Mouse (Mus musculus) ES-E14 (cell line): ENCODE measurements around the gene Unc93b1. TPM values are rescaled to one million over a fixed set of nuclear protein-coding genes. Genes with fewer than 3 reads are reported as not detected.

Source experiments
- DNase-seq: peaks from one replicate; pipeline ENCODE4 v3.0.0-alpha.2; 2013; ENCODE audit warnings: low read depth, low spot score
- H3K27ac ChIP-seq: 2 replicates; pipeline ENCODE4 v1.5.1; 2012; ENCODE audit warnings: low read depth, mild to moderate bottlenecking, low read length, moderate library complexity, mixed read lengths; ENCODE audit not compliant: poor library complexity, insufficient read depth, severe bottlenecking
- H3K36me3 ChIP-seq: 2 replicates; pipeline ENCODE4 v1.6.1; 2012; ENCODE audit warnings: mild to moderate bottlenecking, low read length, moderate library complexity, mixed read lengths; ENCODE audit not compliant: control insufficient read depth, poor library complexity, insufficient read depth, severe bottlenecking
- H3K4me1 ChIP-seq, 2 experiments: fragments of 150-350 bp in 1 of 2; sonication (generic) in 1 of 2; 2 replicates each; pipeline ENCODE4 v1.6.1; 2012; ENCODE audit warnings: low read length in 2 of 2, mild to moderate bottlenecking in 1 of 2, mixed read lengths in 1 of 2; ENCODE audit not compliant: control insufficient read depth in 2 of 2, insufficient read depth in 2 of 2, poor library complexity in 1 of 2
- H3K4me3 ChIP-seq, 2 experiments: fragments of 150-350 bp in 1 of 2; sonication (generic) in 1 of 2; 2 replicates each; pipeline ENCODE4 v1.5.1; 2012; ENCODE audit warnings: low read length in 2 of 2, low read depth in 1 of 2, mild to moderate bottlenecking in 1 of 2, mixed read lengths in 1 of 2; ENCODE audit not compliant: insufficient read depth in 1 of 2, poor library complexity in 1 of 2, severe bottlenecking in 1 of 2
- H3K9ac ChIP-seq: 2 replicates; pipeline ENCODE4 v1.6.1; 2012; ENCODE audit warnings: low read depth, mild to moderate bottlenecking, low read length, mixed read lengths; ENCODE audit not compliant: poor library complexity, insufficient read depth, severe bottlenecking
- H3K9me3 ChIP-seq: fragments of 150-350 bp; sonication (generic); 2 replicates; pipeline ENCODE4 v1.6.1; 2012; ENCODE audit warnings: low read depth, mild to moderate bottlenecking, low read length; ENCODE audit not compliant: control insufficient read depth, insufficient read depth
- CHD2 ChIP-seq: IDR thresholded peaks from 2 replicates; pipeline ENCODE4 v1.6.1; 2014; ENCODE audit warnings: mild to moderate bottlenecking, low read depth, low read length, inconsistent platforms
- HCFC1 ChIP-seq: IDR thresholded peaks from 2 replicates; pipeline ENCODE4 v1.6.1; 2012; ENCODE audit warnings: low read length, inconsistent platforms, borderline replicate concordance; ENCODE audit not compliant: insufficient read depth
- MAFK ChIP-seq: IDR thresholded peaks from 2 replicates; pipeline ENCODE4 v1.6.1; 2014; ENCODE audit warnings: mild to moderate bottlenecking, low read depth, low read length, inconsistent platforms; ENCODE audit not compliant: insufficient read depth
- ZC3H11A ChIP-seq: IDR thresholded peaks from 2 replicates; pipeline ENCODE4 v1.6.1; 2012; ENCODE audit warnings: low read depth, mild to moderate bottlenecking, inconsistent platforms, low read length, borderline replicate concordance
- ZNF384 ChIP-seq: IDR thresholded peaks from 2 replicates; pipeline ENCODE4 v1.6.1; 2012; ENCODE audit warnings: low read depth, low read length, inconsistent platforms
- in situ Hi-C, 2 experiments: fragments of 600-800 bp; cut with MboI; formaldehyde crosslinking; loops; one replicate each; pipeline ENCODE4 v1.15.1; 2025; ENCODE audit warnings: low sequenced_read_pairs in 2 of 2, inconsistent platforms in 1 of 2; ENCODE audit not compliant: unreplicated experiment in 2 of 2
- total RNA-seq: library from RNA; depleted of rRNA; stranded (reverse); fragments of 300-350 nt; gene quantifications from 2 replicates; pipeline ENCODE4 v1.2.3, GENCODE M21; 2012

Gene Unc93b1
- total RNA-seq, 1 experiment: 3.9 TPM

GRCm38 (mm10) chr19:3980309-3980708 lies 45.3 kb downstream of the Unc93b1 start:
- H3K27ac ChIP-seq: no peak overlapping the region
- no peak overlapping the region for H3K4me3 ChIP-seq
- H3K9me3 ChIP-seq: no peaks in the 10 kb centered on the region
- in situ Hi-C loops: no loop called here
- peak; percentile 80 for DNase-seq
- no peak overlapping the region for H3K9ac ChIP-seq
- H3K4me1 ChIP-seq: peaks cover 0 to 8% of the 10 kb centered on the region in 2 experiments; a peak in 2 of 4 replicates
- no peak for TF ChIP-seq ZC3H11A
- no peak for TF ChIP-seq CHD2
- no peak for TF ChIP-seq HCFC1
- no peak for TF ChIP-seq ZNF384
- no peak for TF ChIP-seq MAFK
- no peaks in the 10 kb centered on the region for H3K36me3 ChIP-seq

DNA sequence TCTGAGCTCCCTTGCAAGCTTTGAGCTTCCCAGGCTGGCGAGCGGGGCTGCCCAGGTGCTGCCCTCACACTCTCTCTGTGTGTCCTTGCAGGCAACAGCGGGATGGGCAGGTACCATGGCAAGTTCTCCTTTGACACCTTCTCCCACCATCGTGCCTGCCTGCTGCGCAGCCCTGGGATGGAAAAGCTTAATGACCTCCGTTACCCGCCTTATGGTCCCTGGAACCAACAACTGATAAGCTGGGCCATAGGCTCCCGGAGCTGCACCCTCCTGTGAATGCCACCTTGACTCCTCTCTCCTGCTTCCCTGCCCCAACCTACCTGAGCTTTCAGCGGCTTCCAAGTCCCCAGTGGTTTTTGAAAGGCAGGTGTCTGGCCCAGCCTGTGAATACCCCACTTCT lies 45.9 kb downstream of the Unc93b1 start:
- in situ Hi-C loops: no loop called here
- TF ChIP-seq HCFC1 (no peak), ZNF384 (no peak), MAFK (no peak)
- Histone ChIP-seq H3K4me3 (no peak overlapping the region), H3K9me3 (no peaks in the 10 kb centered on the region), H3K4me1 (peaks cover 0 to 11% of the 10 kb centered on the region in 2 experiments; a peak in 2 of 4 replicates), H3K9ac (no peak overlapping the region), H3K36me3 (no peaks in the 10 kb centered on the region), H3K27ac (no peak overlapping the region)
- no peak for DNase-seq

GRCm38 (mm10) chr19:3983527-3984200 lies 48.7 kb downstream of the Unc93b1 start:
- no peak overlapping the region for H3K4me3 ChIP-seq
- H3K27ac ChIP-seq: no peak overlapping the region
- DNase-seq: no peak
- H3K36me3 ChIP-seq: no peaks in the 10 kb centered on the region
- TF ChIP-seq HCFC1 (no peak), ZNF384 (no peak), CHD2 (no peak), MAFK (no peak), ZC3H11A (no peak)
- H3K4me1 ChIP-seq: peaks cover 0 to 25% of the 10 kb centered on the region in 2 experiments; a peak in 2 of 4 replicates
- no peaks in the 10 kb centered on the region for H3K9me3 ChIP-seq
- H3K9ac ChIP-seq: no peak overlapping the region
- in situ Hi-C loops: no loop called here

DNA sequence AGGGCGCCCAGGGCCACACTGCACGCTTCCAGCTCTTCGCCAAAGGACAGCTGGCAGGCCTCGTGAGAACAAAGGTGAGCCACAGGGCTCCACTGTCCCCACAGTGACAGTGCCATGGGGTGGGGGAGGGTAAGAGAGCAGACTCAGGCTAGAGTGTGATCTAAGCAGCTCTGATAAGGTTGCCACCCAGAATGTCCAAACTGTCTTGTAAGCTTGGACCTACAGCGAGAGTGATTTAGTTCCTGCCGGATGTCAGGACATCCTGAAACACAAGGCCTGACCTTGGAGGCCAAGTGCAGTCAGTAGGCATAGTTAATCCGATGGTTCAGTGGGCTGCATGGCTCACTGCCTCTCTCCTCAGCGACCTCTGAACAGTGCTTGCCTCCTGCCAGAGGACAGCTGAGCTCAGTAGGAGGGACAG lies 50.3 kb downstream of the Unc93b1 start:
- H3K27ac ChIP-seq: no peak overlapping the region
- in situ Hi-C loops: no loop called here
- no peak overlapping the region for H3K9ac ChIP-seq
- no peak overlapping the region for H3K4me3 ChIP-seq
- no peak for DNase-seq
- H3K36me3 ChIP-seq: no peaks in the 10 kb centered on the region
- H3K9me3 ChIP-seq: no peaks in the 10 kb centered on the region
- H3K4me1 ChIP-seq: peaks cover 0 to 25% of the 10 kb centered on the region in 2 experiments; a peak in 2 of 4 replicates
- no peak for TF ChIP-seq MAFK
- no peak for TF ChIP-seq HCFC1
- no peak for TF ChIP-seq CHD2
- TF ChIP-seq ZC3H11A: no peak
- TF ChIP-seq ZNF384: no peak
